In genomic region chr15:13367291-13367954, GRCm38 (mm10) we compare ENCODE assay signal across 11 mouse cellular contexts.
DNase-seq lines count a peak whose midpoint lies in the region; ATAC-seq and TF ChIP-seq lines count a peak whose summit lies in the region.
"Had no signal": no experiment of that assay in that cellular context is flagged by ENCODE, and none has a peak within 500 bp of the region (broad histone marks: within the 10 kb centered on the region; RNA-seq: fewer than 3 reads in every experiment).

No protein-coding gene starts in this region.

- TF ChIP-seq EP300 in heart, adult 2 months (IDR thresholded peaks at IDR 0.05; ENCODE audit: insufficient read depth, low read depth, low read length) = no peak

- TF ChIP-seq CTCF in heart, adult 2 months (IDR thresholded peaks at IDR 0.05) = no peak
- TF ChIP-seq CTCF in gastrocnemius, adult 2 months (IDR thresholded peaks at IDR 0.05) = no peak

- no peaks in the 10 kb centered on the region for H3K27me3 ChIP-seq in heart, embryonic 13.5 days (replicated peaks)
- H3K27me3 ChIP-seq in heart, adult 2 months (ENCODE audit: control insufficient read depth, insufficient read depth, low read length) = no peaks in the 10 kb centered on the region
- H3K27me3 ChIP-seq in intestine, embryonic 15.5 days (replicated peaks) = no peaks in the 10 kb centered on the region
- H3K27me3 ChIP-seq: midbrain, embryonic 12.5 days had no signal

- intact Hi-C loops in heart, adult 2 months (cut with DNase I) = no loop called here
- intact Hi-C loops in gastrocnemius, adult 2 months (cut with DNase I) = no loop called here

- H3K4me3 ChIP-seq in heart, embryonic 13.5 days = no peak overlapping the region
- H3K4me3 ChIP-seq in heart, adult 2 months = no peak overlapping the region
- H3K4me3 ChIP-seq in intestine, embryonic 15.5 days (replicated peaks) = no peak overlapping the region
- no peak overlapping the region for H3K4me3 ChIP-seq in gastrocnemius, adult 2 months
- H3K4me3 ChIP-seq: midbrain, embryonic 12.5 days had no signal

- peaks cover 12% of the 10 kb centered on the region for H3K4me1 ChIP-seq in heart, embryonic 13.5 days
- no peaks in the 10 kb centered on the region for H3K4me1 ChIP-seq in heart, adult 2 months (ENCODE audit: control insufficient read depth, insufficient read depth, low read length)
- no peaks in the 10 kb centered on the region for H3K4me1 ChIP-seq in intestine, embryonic 15.5 days (replicated peaks)
- H3K4me1 ChIP-seq: midbrain, embryonic 12.5 days had no signal

- no peaks in the 10 kb centered on the region for H3K79me2 ChIP-seq in heart, adult 2 months (replicated peaks; ENCODE audit: control insufficient read depth, insufficient read depth, low read length)

- H3K9me3 ChIP-seq in heart, embryonic 13.5 days = no peaks in the 10 kb centered on the region
- H3K9me3 ChIP-seq in intestine, embryonic 15.5 days = no peaks in the 10 kb centered on the region
- H3K9me3 ChIP-seq: midbrain, embryonic 12.5 days had no signal

- 39% methylated on average over 16 of the region's 16 CpGs for WGBS in heart, embryonic 13.5 days
- 68% methylated on average over 16 of the region's 16 CpGs for WGBS in heart, adult 2 months
- WGBS in intestine, embryonic 15.5 days = 18% methylated on average over 16 of the region's 16 CpGs

- no peak overlapping the region for H3K9ac ChIP-seq in heart, embryonic 13.5 days
- no peak overlapping the region for H3K9ac ChIP-seq in heart, adult 2 months (ENCODE audit: low read depth, low read length)
- H3K9ac ChIP-seq in intestine, embryonic 15.5 days = no peak overlapping the region
- H3K9ac ChIP-seq: midbrain, embryonic 12.5 days had no signal

- peak overlapping the region; percentile 20; the same call in 1 of the 2 replicates for H3K27ac ChIP-seq in heart, embryonic 13.5 days (replicated peaks)
- no peak overlapping the region for H3K27ac ChIP-seq in heart, adult 2 months
- no peak overlapping the region for H3K27ac ChIP-seq in intestine, embryonic 15.5 days
- no peak overlapping the region for H3K27ac ChIP-seq in gastrocnemius, adult 2 months
- H3K27ac ChIP-seq: midbrain, embryonic 12.5 days had no signal

- no peaks in the 10 kb centered on the region for H3K36me3 ChIP-seq in heart, embryonic 13.5 days
- H3K36me3 ChIP-seq in heart, adult 2 months (ENCODE audit: control insufficient read depth, insufficient read depth, low read length) = no peaks in the 10 kb centered on the region
- H3K36me3 ChIP-seq in intestine, embryonic 15.5 days = no peaks in the 10 kb centered on the region
- H3K36me3 ChIP-seq: midbrain, embryonic 12.5 days had no signal

- peak overlapping the region; percentile 28 for H3K4me2 ChIP-seq in heart, embryonic 13.5 days
- peak overlapping the region; percentile 39 for H3K4me2 ChIP-seq in intestine, embryonic 15.5 days (replicated peaks)
- H3K4me2 ChIP-seq: midbrain, embryonic 12.5 days had no signal

- no peak for ATAC-seq in heart, embryonic 13.5 days (ENCODE audit: extremely low read depth, insufficient number of reproducible peaks, low FRiP score, low TSS enrichment)
- peak; percentile 71 for ATAC-seq in intestine, embryonic 15.5 days

- no peak for DNase-seq in heart, adult 2 months
- DNase-seq in NIH3T3 (ENCODE audit: low read depth) = peak; percentile 52
- peak; percentile 42 for DNase-seq in kidney, postnatal 14 days
- DNase-seq in gastrocnemius, adult 2 months = no peak
- DNase-seq in layer of hippocampus, adult 18-20 months (ENCODE audit: low spot score in 2 of 2) = no peak
- DNase-seq in thymus, postnatal 4 days = no peak
- DNase-seq: adrenal gland, adult 8-10 months; gastrocnemius, postnatal 14 days had no signal

- no peak for TF ChIP-seq POLR2A in heart, adult 2 months (IDR thresholded peaks at IDR 0.05; ENCODE audit: insufficient read depth, low read depth, low read length)

Comparison
In these comparisons a context has a peak if more than half of its experiments do, and no peak if none do; other contexts are left out.
1. DNase-seq: peak in NIH3T3 (single experiment) and kidney, postnatal 14 days (single experiment); none in heart, adult 2 months (0 of 2), gastrocnemius, adult 2 months (single experiment), layer of hippocampus, adult 18-20 months (0 of 2) and thymus, postnatal 4 days (single experiment).